Mouse (Mus musculus) lung, postnatal 36 days (tissue): Measurements from ENCODE around the gene Sfn.
A peak's percentile ranks its signal among the peaks of the same experiment; 100 is the strongest.

Source experiments
- DNase-seq: peaks from one replicate; pipeline ENCODE4 v3.0.0; 2022; ENCODE audit warnings: mixed read lengths

Sfn gene

DNA sequence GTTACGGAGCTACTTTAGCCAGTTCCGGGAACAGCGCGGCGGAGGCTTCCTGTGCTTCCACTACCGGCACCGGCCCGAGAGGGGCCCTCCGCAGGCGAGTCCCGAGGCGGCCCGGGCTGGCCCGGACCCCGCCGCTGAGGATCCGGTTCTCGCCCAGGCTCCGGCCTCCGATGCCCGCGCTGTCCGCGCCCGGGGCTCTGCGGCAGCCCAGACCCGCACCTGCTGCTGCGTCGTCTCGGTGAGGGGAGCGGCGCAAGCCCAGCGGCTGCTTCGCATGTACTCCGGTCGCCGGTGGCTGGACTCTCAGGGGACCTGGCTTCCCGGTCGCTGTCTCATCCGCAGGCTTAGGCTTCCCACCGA is 27.1 kb downstream of the Sfn start:
- no peak for DNase-seq

DNA sequence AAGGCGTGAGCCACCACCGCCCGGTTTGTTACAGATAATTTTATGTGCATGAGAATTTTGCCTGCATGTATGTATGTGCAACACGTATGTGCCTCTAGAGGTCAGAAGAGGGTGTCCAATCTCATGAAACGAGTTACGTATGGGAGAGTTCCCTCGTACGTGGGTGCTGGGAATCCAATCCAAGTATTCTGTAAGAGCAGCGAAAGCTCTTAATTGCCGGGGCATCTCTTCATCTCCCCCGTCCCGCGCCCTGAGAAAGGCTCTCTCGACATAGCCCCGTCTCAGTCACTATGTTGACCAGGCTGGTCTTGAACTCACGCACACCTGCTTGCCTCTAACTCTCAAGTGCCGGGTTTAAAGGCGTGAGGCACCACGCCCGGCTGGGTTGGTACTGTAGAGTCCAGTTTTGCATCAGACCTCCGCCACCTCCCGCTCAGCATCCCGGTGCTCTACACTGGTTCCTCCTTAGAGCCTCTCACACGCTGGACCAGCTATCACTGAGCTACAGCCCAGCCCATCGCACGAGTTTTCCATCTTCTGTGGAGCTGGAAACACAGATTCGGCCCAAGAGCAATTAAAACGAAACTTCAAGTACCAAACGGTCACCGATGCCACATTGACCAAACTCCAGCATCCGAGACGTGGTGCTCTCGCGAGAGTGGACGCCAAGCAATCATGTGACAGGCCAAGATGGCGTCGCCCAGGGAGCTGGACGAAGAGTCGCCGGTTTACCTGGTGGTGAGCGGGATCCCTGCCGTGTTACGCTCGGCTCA is 27.7 kb downstream of the Sfn start, which contains the start of gene Gpatch3:
Gene Gpatch3, plus strand, starts transcription at position 676 of the 773 bp plus-strand sequence.
- DNase-seq: peak; percentile 96

DNA sequence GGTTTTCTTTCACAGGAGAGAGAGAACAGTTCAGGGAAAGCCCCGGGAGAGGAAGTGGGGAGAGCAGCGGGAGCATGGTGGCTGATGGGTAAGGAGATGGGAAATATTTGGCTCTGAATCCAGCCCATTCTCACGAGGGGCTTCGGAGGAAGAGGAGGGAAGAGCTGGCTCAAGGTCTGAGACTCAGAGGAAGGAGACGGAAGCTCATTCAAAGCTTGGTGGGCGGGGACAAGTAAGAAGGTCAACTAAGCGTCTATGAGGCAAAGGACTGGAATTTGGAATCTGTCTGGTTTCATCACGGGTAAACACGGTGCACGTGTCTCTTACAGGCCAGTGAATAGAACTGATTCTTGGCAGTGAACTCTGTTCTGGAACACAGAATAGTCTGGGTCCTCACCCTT is 31.9 kb downstream of the Sfn start:
- DNase-seq: no peak

DNA sequence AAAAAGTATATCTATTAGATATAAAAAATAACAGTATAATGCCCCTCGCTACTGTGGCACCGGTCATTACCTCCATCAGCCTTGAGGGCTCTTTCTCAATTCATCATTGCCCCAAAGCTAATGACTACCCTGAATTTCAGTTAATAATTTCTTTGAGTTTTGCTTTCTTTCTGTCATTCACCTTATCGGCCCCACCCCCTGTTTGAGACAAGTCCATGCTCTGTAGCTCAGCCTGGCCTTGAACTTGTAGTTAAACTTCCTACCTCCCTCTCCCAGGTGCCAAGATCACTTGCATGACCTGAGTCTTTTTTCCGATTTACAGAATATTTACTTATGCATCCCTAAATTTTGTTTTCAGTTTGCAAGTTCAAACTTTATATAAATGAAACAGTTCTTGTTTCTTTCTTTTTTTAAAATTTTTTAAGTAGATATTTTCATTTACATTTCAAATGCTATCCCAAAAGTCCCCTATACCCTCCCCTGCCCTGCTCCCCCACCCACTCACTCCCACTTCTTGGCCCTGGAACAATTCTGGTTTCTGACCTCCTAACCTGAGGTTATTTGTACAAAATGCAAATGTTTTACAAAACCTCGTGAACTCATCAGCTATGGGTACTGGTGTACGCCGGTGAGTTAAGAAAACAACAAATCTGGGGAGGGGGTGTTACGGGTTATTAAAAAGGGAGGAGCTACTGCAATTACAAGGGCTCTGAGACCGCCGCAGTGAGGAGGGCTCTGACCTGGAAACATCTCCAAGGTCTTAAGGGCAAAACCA is 32.5 kb downstream of the Sfn start:
- DNase-seq: no peak

DNA sequence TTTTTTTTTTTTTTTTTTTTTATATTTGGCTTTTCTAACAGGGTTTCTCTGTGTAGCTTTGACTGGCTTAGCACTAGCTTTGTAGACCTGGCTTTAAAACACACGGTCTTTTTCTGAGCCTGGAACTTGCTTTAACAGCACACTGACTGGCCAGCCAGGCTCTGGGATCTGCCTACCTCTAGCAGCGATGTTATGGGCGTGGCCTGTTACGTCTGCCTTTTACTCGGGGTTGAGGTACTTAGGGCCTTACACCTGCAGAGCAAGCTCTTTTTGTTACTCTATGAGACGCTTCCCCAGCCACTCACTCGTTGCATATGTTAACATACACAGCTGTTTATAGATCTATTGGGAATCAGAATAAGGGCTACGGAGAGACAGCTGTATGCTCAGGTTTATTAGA is 34.7 kb downstream of the Sfn start:
- DNase-seq: no peak

DNA sequence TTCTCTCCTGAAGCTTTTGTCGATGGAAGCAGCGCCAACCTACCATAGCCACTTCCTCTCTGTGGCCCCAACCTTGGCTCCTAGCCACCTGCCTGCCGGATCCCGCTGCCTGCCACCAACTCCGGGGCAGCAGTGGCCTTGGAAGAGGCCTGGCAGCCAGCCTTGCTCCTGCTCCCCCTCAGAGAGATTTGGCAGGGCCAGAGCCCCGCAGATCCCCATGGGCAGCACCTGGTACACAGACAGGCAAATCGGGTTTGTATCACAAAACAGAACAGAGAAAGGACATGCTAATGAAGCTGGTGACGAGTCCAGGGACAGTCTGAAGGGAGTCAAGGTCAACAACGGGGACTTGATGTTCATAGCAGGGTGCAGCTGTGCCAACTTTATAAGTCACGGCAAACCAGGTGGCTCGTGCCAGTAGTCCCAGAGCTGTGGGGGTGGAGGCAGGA is 38.8 kb downstream of the Sfn start:
- no peak for DNase-seq

DNA sequence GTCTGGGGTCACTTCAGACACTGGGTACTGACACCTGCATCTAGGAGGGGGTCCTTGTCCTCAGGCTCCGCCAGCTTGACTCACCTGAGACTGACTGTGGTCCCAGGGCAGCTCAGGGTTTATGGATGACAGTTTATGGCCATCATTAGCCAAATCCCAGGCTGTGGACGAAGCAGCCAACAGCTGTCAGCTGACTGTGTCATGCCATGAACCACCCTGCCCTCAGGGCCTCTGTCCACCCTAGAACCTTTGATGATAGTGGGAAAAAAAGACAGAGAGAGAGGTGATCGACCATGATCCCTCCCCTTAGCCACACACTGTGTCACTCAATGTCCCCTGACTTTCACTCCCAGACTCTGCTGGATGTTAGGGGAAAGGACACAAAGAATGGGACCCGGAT is 40.3 kb downstream of the Sfn start:
- no peak for DNase-seq

DNA sequence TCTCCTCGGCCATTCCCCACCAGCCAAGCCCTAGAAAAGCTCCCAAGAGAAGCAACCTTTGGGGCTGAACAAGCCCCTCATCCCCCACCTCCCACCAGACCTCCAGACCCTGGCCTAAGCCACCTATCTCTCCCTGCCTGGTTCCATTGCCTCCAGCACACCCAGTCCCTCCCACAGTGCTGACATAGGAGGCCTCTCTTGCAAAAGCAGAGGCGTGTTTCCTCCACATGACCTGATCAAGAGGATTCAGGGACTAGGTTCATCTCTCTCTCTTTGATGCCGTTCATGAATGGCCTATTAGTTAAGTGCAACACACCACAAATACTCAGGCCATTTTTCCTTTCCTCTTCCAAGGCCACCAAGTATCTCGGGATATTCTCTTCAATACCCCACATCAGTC is 42.1 kb downstream of the Sfn start:
- DNase-seq: no peak

DNA sequence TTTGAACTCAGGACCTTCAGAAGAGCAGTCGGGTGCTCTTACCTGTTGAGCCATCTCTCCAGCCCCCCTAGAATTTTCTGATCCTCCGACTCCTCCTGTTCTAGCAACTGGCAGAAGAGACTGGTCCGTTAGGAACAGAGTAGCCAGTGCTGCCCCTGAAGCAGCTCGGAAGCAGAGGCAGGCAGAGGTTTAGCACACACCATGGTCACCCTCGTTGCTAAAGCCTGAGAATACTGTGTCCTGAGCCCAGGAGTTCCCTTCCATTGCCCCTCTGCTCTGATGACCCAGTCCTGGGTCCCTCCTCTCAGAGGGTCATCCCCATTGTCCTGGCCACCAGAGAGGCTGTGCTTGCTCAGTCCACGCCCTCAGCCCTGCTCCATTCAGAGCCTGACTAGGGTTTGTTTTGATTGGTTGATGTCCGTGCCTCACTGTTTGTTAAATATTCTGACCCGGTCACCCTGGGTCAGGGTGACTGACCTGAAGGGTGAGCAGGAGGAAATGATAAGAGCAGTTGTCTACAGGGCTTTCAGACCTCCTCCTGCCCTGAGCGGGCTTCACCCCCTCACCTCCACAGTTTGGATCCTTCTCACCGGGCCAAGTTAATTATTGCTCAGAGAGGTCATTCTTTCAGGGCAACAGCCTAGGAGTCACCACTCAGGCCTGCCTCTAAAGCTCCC is 44.8 kb downstream of the Sfn start:
- DNase-seq: no peak

DNA sequence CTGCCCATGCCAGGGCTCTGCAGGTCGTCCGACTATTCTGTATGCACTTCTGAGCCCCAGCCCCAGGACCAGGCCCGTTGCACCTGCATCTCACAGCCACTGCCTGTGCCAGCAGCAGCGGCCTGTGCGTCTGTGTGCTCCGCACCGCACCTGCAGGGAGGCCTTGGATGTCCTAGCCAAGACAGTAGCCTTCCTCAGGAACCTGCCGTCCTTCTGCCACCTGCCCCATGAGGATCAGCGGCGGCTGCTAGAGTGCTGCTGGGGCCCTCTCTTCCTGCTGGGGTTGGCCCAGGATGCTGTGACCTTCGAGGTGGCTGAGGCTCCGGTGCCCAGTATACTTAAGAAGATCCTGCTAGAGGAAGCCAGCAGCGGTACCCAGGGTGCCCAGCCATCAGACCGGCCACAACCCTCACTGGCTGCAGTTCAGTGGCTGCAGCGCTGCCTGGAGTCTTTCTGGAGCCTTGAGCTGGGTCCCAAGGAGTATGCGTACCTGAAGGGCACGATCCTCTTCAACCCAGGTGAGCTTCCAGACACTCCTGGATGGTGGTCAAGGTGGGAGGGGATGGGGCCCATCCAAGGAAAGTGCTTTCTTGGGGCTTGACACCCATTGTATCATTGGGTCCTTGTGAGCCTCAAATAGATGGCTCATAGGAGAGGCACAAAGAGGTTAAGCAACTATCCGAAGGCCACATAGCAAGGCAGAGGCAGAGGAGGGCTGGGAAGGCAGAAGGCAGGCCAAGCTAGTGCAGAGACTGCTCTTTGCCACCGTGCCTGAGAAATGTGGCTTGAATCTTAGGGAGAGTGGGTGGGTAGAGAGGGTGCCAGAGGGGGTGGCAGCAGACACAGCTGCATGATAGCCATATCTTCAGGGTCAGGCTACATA is 48.3 kb downstream of the Sfn start:
- no peak for DNase-seq

DNA sequence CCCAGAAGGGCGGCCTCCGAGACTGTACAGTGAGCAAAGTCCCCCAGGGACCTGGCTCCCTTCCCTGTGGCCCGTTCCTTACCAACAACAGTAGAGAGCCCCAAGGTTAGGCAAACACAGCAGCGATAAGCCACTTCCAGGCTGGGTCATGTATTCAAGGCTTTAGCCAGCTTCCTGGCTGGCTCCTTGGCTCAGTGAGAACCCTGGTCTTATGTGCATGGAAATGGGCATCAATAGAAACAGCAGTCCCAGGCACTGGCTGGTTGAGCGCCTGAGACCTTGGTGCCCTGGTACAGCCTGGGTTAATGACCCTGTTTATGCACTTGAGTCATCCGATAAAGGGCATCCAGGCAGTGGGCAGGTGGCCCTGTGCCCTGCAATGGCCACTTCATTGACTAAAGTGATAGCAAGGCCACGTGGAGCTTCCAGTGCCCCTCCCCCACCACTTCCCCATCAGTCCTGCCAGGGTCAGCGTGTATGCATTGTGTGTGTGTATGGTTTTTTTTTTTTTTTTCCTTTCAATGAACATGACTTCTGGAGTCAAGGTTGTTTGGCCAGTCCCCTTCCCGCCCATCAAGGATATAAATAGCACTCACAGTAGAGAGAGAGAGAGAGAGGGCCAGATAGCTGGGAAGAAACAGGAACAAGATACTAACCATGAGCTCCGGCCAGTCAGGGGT is 49.1 kb downstream of the Sfn start, which contains the start of gene Nr0b2:
Gene Nr0b2, plus strand, starts transcription at position 609 of the 680 bp plus-strand sequence.
- peak; percentile 15 for DNase-seq

DNA sequence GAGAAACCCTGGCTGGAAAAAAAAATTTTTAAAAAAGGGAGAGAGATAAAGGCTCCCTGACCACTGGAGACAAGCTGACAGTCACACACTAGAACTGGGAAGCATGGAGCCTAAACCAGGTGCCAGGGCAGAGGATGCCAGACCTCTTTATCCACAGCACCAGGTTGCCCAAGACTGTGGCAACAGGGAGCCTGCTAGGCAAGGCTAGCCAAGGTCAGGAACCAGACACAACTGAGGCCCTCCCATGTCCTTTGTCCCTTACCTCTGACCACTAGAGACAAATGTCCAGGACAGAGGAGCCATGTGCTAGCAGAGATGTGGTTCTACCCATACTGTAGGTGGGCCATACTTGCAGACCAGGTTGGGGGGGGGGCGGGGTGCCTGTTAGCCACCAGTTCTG is 49.9 kb downstream of the Sfn start:
- DNase-seq: no peak
